Mouse (Mus musculus) midbrain, embryonic 11.5 days (tissue): ENCODE measurements at regions not wholly inside any gene's neighbourhood (a gene's known extent, or its start where the extent isn't known, plus 50 kb on each side); places are given as distances from the start of the nearest gene placed in this dataset.

Source experiments
- ATAC-seq: fragments of 200-750 bp; cut with Nextera tagmentation; 2 replicates; pipeline ENCODE4 v1.8.0; 2017; ENCODE audit warnings: moderate TSS enrichment, moderate library complexity; ENCODE audit not compliant: low FRiP score
- DNase-seq: peaks from one replicate; pipeline ENCODE4 v3.0.0; 2015; ENCODE audit warnings: low spot score; ENCODE audit errors: missing footprints
- H3K27ac ChIP-seq: fragments of 300-500 bp; sonication (generic); 2 replicates; pipeline ENCODE4 v1.5.1; 2014; ENCODE audit warnings: low read depth, low read length
- H3K27me3 ChIP-seq: fragments of 300-500 bp; sonication (generic); 2 replicates; pipeline ENCODE4 v1.6.1; 2014; ENCODE audit warnings: mild to moderate bottlenecking, low read length, moderate library complexity, mixed read lengths; ENCODE audit not compliant: control insufficient read depth, insufficient read depth
- H3K36me3 ChIP-seq: fragments of 300-500 bp; sonication (generic); 2 replicates; pipeline ENCODE4 v1.6.1; 2014; ENCODE audit warnings: mild to moderate bottlenecking, low read length, moderate library complexity, mixed read lengths; ENCODE audit not compliant: control insufficient read depth, insufficient read depth
- H3K4me1 ChIP-seq: fragments of 300-500 bp; sonication (generic); 2 replicates; pipeline ENCODE4 v1.6.1; 2014; ENCODE audit warnings: low read length; ENCODE audit not compliant: control insufficient read depth, insufficient read depth
- H3K4me2 ChIP-seq: fragments of 300-500 bp; sonication (generic); 2 replicates; pipeline ENCODE4 v1.6.1; 2014; ENCODE audit warnings: mild to moderate bottlenecking, moderate library complexity
- H3K4me3 ChIP-seq: fragments of 300-500 bp; sonication (generic); 2 replicates; pipeline ENCODE4 v1.5.1; 2014; ENCODE audit warnings: low read depth, low read length
- H3K9ac ChIP-seq: fragments of 300-500 bp; sonication (generic); 2 replicates; pipeline ENCODE4 v1.6.1; 2014; ENCODE audit warnings: low read length
- H3K9me3 ChIP-seq: fragments of 300-500 bp; sonication (generic); 2 replicates; pipeline ENCODE4 v1.6.1; 2016; ENCODE audit warnings: low read length; ENCODE audit not compliant: control insufficient read depth
- WGBS: fragments of 180-500 bp; shearing (Covaris S2); extraction: QIAGEN DNeasy Blood & Tissue Kit; methylation state at CpG from one replicate; pipeline ENCODE4 v1.1.7; 2014; 5-methylcytosine and 5-hydroxymethylcytosine counted together

GRCm38 (mm10) chr7:95250651-95251050 is 920.4 kb upstream of the Tenm4 start:
- no peaks in the 10 kb centered on the region for H3K36me3 ChIP-seq
- no peaks in the 10 kb centered on the region for H3K27me3 ChIP-seq
- DNase-seq (no peak), ATAC-seq (no peak)
- H3K4me1 ChIP-seq: no peaks in the 10 kb centered on the region
- no peak overlapping the region for H3K4me3 ChIP-seq
- H3K4me2 ChIP-seq: no peak overlapping the region
- no peak overlapping the region for H3K9ac ChIP-seq
- H3K27ac ChIP-seq: no peak overlapping the region
- H3K9me3 ChIP-seq: no peaks in the 10 kb centered on the region

- WGBS: 83% methylated on average over 5 of the region's 5 CpGs
- Histone ChIP-seq H3K4me1 (no peaks in the 10 kb centered on the region), H3K9ac (no peak overlapping the region), H3K4me3 (no peak overlapping the region), H3K27ac (no peak overlapping the region), H3K27me3 (no peaks in the 10 kb centered on the region), H3K36me3 (no peaks in the 10 kb centered on the region), H3K4me2 (no peak overlapping the region), H3K9me3 (no peaks in the 10 kb centered on the region)
- ATAC-seq (no peak), DNase-seq (no peak)
Observed at GRCm38 (mm10) chr7:95253862-95254545, 917.0 kb upstream of the Tenm4 start.

- no peaks in the 10 kb centered on the region for H3K36me3 ChIP-seq
- H3K4me2 ChIP-seq: no peak overlapping the region
- no peak overlapping the region for H3K27ac ChIP-seq
- WGBS: 58% methylated on average over 3 of the region's 3 CpGs
- no peaks in the 10 kb centered on the region for H3K27me3 ChIP-seq
- no peak for ATAC-seq
- H3K4me1 ChIP-seq: no peaks in the 10 kb centered on the region
- no peak overlapping the region for H3K4me3 ChIP-seq
- no peak for DNase-seq
- no peaks in the 10 kb centered on the region for H3K9me3 ChIP-seq
- no peak overlapping the region for H3K9ac ChIP-seq
Observed at GRCm38 (mm10) chr7:95254913-95255312, 916.1 kb upstream of the Tenm4 start.

GRCm38 (mm10) chr7:95255699-95256098 is 915.3 kb upstream of the Tenm4 start:
- DNase-seq: no peak

GRCm38 (mm10) chr7:95262942-95263341 is 908.1 kb upstream of the Tenm4 start:
- no peaks in the 10 kb centered on the region for H3K36me3 ChIP-seq
- no peak for ATAC-seq
- WGBS: 93% methylated on average over 3 of the region's 3 CpGs

More at GRCm38 (mm10) chr7:95255699-95256098, 915.3 kb upstream of the Tenm4 start:
- H3K4me1 ChIP-seq: no peaks in the 10 kb centered on the region
- H3K4me3 ChIP-seq: no peak overlapping the region
- no peak overlapping the region for H3K4me2 ChIP-seq
- no peak overlapping the region for H3K9ac ChIP-seq
- H3K9me3 ChIP-seq: no peaks in the 10 kb centered on the region
- no peak for ATAC-seq
- no peaks in the 10 kb centered on the region for H3K27me3 ChIP-seq
- no peaks in the 10 kb centered on the region for H3K36me3 ChIP-seq
- no peak overlapping the region for H3K27ac ChIP-seq

GRCm38 (mm10) chr7:95277237-95277636 is 893.8 kb upstream of the Tenm4 start:
- no peak for ATAC-seq
- Histone ChIP-seq H3K27me3 (no peaks in the 10 kb centered on the region), H3K9me3 (no peaks in the 10 kb centered on the region), H3K36me3 (no peaks in the 10 kb centered on the region), H3K4me3 (no peak overlapping the region), H3K27ac (no peak overlapping the region), H3K4me2 (no peak overlapping the region), H3K4me1 (no peaks in the 10 kb centered on the region), H3K9ac (no peak overlapping the region)
- no peak for DNase-seq
- 93% methylated on average over 1 of the region's 1 CpGs for WGBS

More at GRCm38 (mm10) chr7:95262942-95263341, 908.1 kb upstream of the Tenm4 start:
- no peak for DNase-seq
- no peak overlapping the region for H3K9ac ChIP-seq
- no peaks in the 10 kb centered on the region for H3K9me3 ChIP-seq
- no peak overlapping the region for H3K27ac ChIP-seq
- H3K4me3 ChIP-seq: no peak overlapping the region
- no peaks in the 10 kb centered on the region for H3K27me3 ChIP-seq
- no peaks in the 10 kb centered on the region for H3K4me1 ChIP-seq
- no peak overlapping the region for H3K4me2 ChIP-seq

GRCm38 (mm10) chr7:95313667-95314066 is 857.4 kb upstream of the Tenm4 start:
- Histone ChIP-seq H3K36me3 (no peaks in the 10 kb centered on the region), H3K27me3 (no peaks in the 10 kb centered on the region), H3K4me3 (no peak overlapping the region), H3K9ac (no peak overlapping the region), H3K4me2 (no peak overlapping the region), H3K4me1 (no peaks in the 10 kb centered on the region), H3K27ac (no peak overlapping the region), H3K9me3 (no peaks in the 10 kb centered on the region)
- 48% methylated on average over 1 of the region's 1 CpGs for WGBS
- no peak for DNase-seq
- no peak for ATAC-seq

- H3K27me3 ChIP-seq: no peaks in the 10 kb centered on the region
- H3K9ac ChIP-seq: no peak overlapping the region
- H3K36me3 ChIP-seq: no peaks in the 10 kb centered on the region
- DNase-seq: no peak
- 55% methylated on average over 3 of the region's 3 CpGs for WGBS
- H3K27ac ChIP-seq: no peak overlapping the region
- no peak overlapping the region for H3K4me3 ChIP-seq
- no peak for ATAC-seq
- H3K4me1 ChIP-seq: no peaks in the 10 kb centered on the region
- H3K9me3 ChIP-seq: no peaks in the 10 kb centered on the region
- H3K4me2 ChIP-seq: no peak overlapping the region
Observed at GRCm38 (mm10) chr7:95323084-95323483, 848.0 kb upstream of the Tenm4 start.

GRCm38 (mm10) chr7:95324939-95325338 is 846.1 kb upstream of the Tenm4 start:
- Histone ChIP-seq H3K9ac (no peak overlapping the region), H3K4me3 (no peak overlapping the region), H3K9me3 (no peaks in the 10 kb centered on the region), H3K27ac (no peak overlapping the region), H3K4me1 (no peaks in the 10 kb centered on the region), H3K4me2 (no peak overlapping the region), H3K36me3 (no peaks in the 10 kb centered on the region), H3K27me3 (no peaks in the 10 kb centered on the region)
- 92% methylated on average over 3 of the region's 3 CpGs for WGBS
- DNase-seq (no peak), ATAC-seq (0 out of 2 replicates have a peak, but pooled peaks have one; percentile 33)
